Mouse (Mus musculus) MEL (cell line): ENCODE data around the gene Napa.

Source experiments
- CHD1 ChIP-seq: IDR thresholded peaks from 2 replicates; pipeline ENCODE4 v1.6.1; 2012; ENCODE audit warnings: low read depth, mild to moderate bottlenecking, inconsistent platforms, low read length, improper control_type of control experiment
- CHD2 ChIP-seq: IDR thresholded peaks from 2 replicates; pipeline ENCODE4 v1.6.1; 2011; ENCODE audit warnings: low read length, improper control_type of control experiment
- CTCF ChIP-seq, 3 experiments: IDR thresholded peaks in 2 of 3; conservative IDR thresholded peaks in 1 of 3; 2 replicates each; pipeline ENCODE4 v1.5.1; 2011 to 2012; ENCODE audit warnings: low read length in 3 of 3, low read depth in 2 of 3, mild to moderate bottlenecking in 2 of 3, improper control_type of control experiment in 1 of 3, inconsistent platforms in 1 of 3, mixed read lengths in 1 of 3, moderate library complexity in 1 of 3; ENCODE audit not compliant: control insufficient read depth in 1 of 3, insufficient read depth in 1 of 3, poor library complexity in 1 of 3, severe bottlenecking in 1 of 3
- EP300 ChIP-seq, 2 experiments: IDR thresholded peaks; 2 replicates each; pipeline ENCODE4 v1.6.1; 2011; ENCODE audit warnings: improper control_type of control experiment in 2 of 2, low read length in 2 of 2, low read depth in 1 of 2, mild to moderate bottlenecking in 1 of 2
- MAFK ChIP-seq: IDR thresholded peaks from 2 replicates; pipeline ENCODE4 v1.6.1; 2011; ENCODE audit warnings: low read depth, mild to moderate bottlenecking, low read length, improper control_type of control experiment, borderline replicate concordance
- MAX ChIP-seq: IDR thresholded peaks from 2 replicates; pipeline ENCODE4 v1.6.1; 2011; ENCODE audit warnings: low read length, improper control_type of control experiment
- MXI1 ChIP-seq: IDR thresholded peaks from 2 replicates; pipeline ENCODE4 v1.6.1; 2011; ENCODE audit warnings: mild to moderate bottlenecking, low read depth, low read length, improper control_type of control experiment
- NELFE ChIP-seq: IDR thresholded peaks from 2 replicates; pipeline ENCODE4 v1.6.1; 2011; ENCODE audit warnings: low read depth, low read length, improper control_type of control experiment
- POLR2A ChIP-seq, 2 experiments: IDR thresholded peaks; 2 replicates each; pipeline ENCODE4 v1.6.1; 2011 to 2012; ENCODE audit warnings: low read length in 2 of 2, mild to moderate bottlenecking in 2 of 2, control low read depth in 1 of 2, improper control_type of control experiment in 1 of 2, low read depth in 1 of 2, moderate library complexity in 1 of 2; ENCODE audit not compliant: control insufficient read depth in 1 of 2, insufficient read depth in 1 of 2, poor library complexity in 1 of 2
- POLR2AphosphoS2 ChIP-seq: IDR thresholded peaks from 2 replicates; pipeline ENCODE4 v1.6.1; 2011; ENCODE audit warnings: low read length, improper control_type of control experiment
- RAD21 ChIP-seq: IDR thresholded peaks from 2 replicates; pipeline ENCODE4 v1.6.1; 2011; ENCODE audit warnings: mild to moderate bottlenecking, low read depth, low read length, improper control_type of control experiment
- USF2 ChIP-seq, 2 experiments: IDR thresholded peaks; 2 replicates each; pipeline ENCODE4 v1.6.1; 2011 to 2012; ENCODE audit warnings: improper control_type of control experiment in 2 of 2, low read length in 2 of 2, borderline replicate concordance in 1 of 2, inconsistent platforms in 1 of 2, low read depth in 1 of 2, mild to moderate bottlenecking in 1 of 2; ENCODE audit not compliant: insufficient read depth in 1 of 2
- ZC3H11A ChIP-seq: IDR thresholded peaks from 2 replicates; pipeline ENCODE4 v1.6.1; 2012; ENCODE audit warnings: low read depth, mild to moderate bottlenecking, inconsistent platforms, low read length, improper control_type of control experiment
- ZNF384 ChIP-seq: IDR thresholded peaks from 2 replicates; pipeline ENCODE4 v1.6.1; 2012; ENCODE audit warnings: low read depth, mild to moderate bottlenecking, inconsistent platforms, low read length, improper control_type of control experiment

GRCm38 (mm10) chr7:16061219-16062098 is 36.8 kb upstream of the Napa start, which contains the start of gene Zfp541:
- TF ChIP-seq CTCF (IDR thresholded peaks at IDR 0.05 in 2 of 3, conservative IDR thresholded peaks at IDR 0.05 in 1 of 3; ENCODE audit: control insufficient read depth in 1 of 3, insufficient read depth in 1 of 3, low read depth in 2 of 3, low read length in 3 of 3, poor library complexity in 1 of 3, severe bottlenecking in 1 of 3), result no peak
- no peak for TF ChIP-seq RAD21
- TF ChIP-seq ZC3H11A, result no peak
- TF ChIP-seq MAFK, result no peak
- TF ChIP-seq CHD1, result no peak
- TF ChIP-seq EP300 (IDR thresholded peaks at IDR 0.05; ENCODE audit: low read depth in 1 of 2, low read length in 2 of 2), result no peak
- TF ChIP-seq MAX, result no peak
- TF ChIP-seq NELFE, result no peak
- no peak for TF ChIP-seq MXI1
- no peak for TF ChIP-seq POLR2AphosphoS2
- TF ChIP-seq ZNF384, result no peak
- TF ChIP-seq CHD2, result no peak
- TF ChIP-seq POLR2A (IDR thresholded peaks at IDR 0.05; ENCODE audit: control insufficient read depth in 1 of 2, insufficient read depth in 1 of 2, low read depth in 1 of 2, low read length in 2 of 2, poor library complexity in 1 of 2), result no peak
- TF ChIP-seq USF2 (IDR thresholded peaks at IDR 0.05; ENCODE audit: borderline replicate concordance in 1 of 2, insufficient read depth in 1 of 2, low read depth in 1 of 2, low read length in 2 of 2), result no peak
